Mouse (Mus musculus) hindbrain, embryonic 12.5 days (tissue): ENCODE data around the gene Zfp423. TPM values are rescaled to one million over a fixed set of nuclear protein-coding genes. Genes with fewer than 3 reads are reported as not detected.
"Not testable (repeated sequence)": the region's sequence is repeated elsewhere in the genome, so short reads cannot be mapped to it uniquely, and the experiment has no call there.

ENCODE experiments used
- ATAC-seq: fragments of 200-750 bp; cut with Nextera tagmentation; 2 replicates; pipeline ENCODE4 v1.8.0; 2017; ENCODE audit warnings: moderate TSS enrichment; ENCODE audit not compliant: low FRiP score
- H3K27ac ChIP-seq: fragments of 300-500 bp; sonication (generic); 2 replicates; pipeline ENCODE4 v1.5.1; 2016; ENCODE audit warnings: mild to moderate bottlenecking
- H3K27me3 ChIP-seq: fragments of 300-500 bp; sonication (generic); 2 replicates; pipeline ENCODE4 v1.6.1; 2016; ENCODE audit warnings: mild to moderate bottlenecking
- H3K36me3 ChIP-seq: fragments of 300-500 bp; sonication (generic); 2 replicates; pipeline ENCODE4 v1.6.1; 2016; ENCODE audit warnings: mild to moderate bottlenecking
- H3K4me1 ChIP-seq: fragments of 300-500 bp; sonication (generic); 2 replicates; pipeline ENCODE4 v1.6.1; 2016
- H3K4me2 ChIP-seq: fragments of 300-500 bp; sonication (generic); replicated peaks from 2 replicates; pipeline ENCODE4 v1.6.1; 2016; ENCODE audit warnings: mild to moderate bottlenecking
- H3K4me3 ChIP-seq: fragments of 300-500 bp; sonication (generic); 2 replicates; pipeline ENCODE4 v1.5.1; 2016; ENCODE audit warnings: mild to moderate bottlenecking
- H3K9ac ChIP-seq: fragments of 300-500 bp; sonication (generic); 2 replicates; pipeline ENCODE4 v1.6.1; 2016; ENCODE audit warnings: mild to moderate bottlenecking, moderate library complexity
- H3K9me3 ChIP-seq: fragments of 300-500 bp; sonication (generic); replicated peaks from 2 replicates; pipeline ENCODE4 v1.6.1; 2016; ENCODE audit warnings: mild to moderate bottlenecking
- WGBS: fragments of 180-500 bp; shearing (Covaris S2); methylation state at CpG from one replicate; pipeline ENCODE4 v1.1.7; 2016; 5-methylcytosine and 5-hydroxymethylcytosine counted together
- polyA plus RNA-seq: library from polyadenylated mRNA; unstranded; fragments of >200 nt; fragmentation: Nextera tagmentation; extraction: Ambion mirVana; gene quantifications from 2 replicates; pipeline ENCODE4 v1.2.1, GENCODE M21; 2016

Zfp423 gene
- polyA plus RNA-seq, 1 experiment from 2014 or later = 58.1 TPM

DNA sequence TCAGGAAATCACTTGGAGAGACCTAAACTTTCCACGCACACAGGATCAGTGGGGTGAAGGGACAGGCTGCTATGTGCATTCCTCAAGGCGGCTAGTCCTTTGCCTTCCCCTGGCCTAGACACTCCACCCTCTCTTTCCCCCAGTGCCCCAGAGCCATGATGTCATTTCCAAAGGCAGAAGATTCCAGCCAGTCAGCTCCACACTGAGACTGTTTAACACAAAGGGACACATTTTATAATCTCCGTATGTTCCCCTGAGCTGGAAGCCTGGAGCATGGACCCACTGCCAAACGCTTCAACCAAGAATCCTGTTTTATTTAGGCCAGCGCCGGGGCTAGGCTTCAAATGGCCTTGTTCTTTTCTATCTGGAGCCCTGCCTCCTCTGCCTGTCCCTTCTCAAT, 111.6 kb downstream of the Zfp423 start:
- Histone ChIP-seq H3K4me1 (peaks cover 9% of the 10 kb centered on the region), H3K27ac (no peak overlapping the region), H3K27me3 (no peaks in the 10 kb centered on the region), H3K4me2 (no peak overlapping the region), H3K4me3 (no peak overlapping the region), H3K9ac (no peak overlapping the region), H3K36me3 (0 out of 2 replicates have a peak, but pooled peaks cover 12% of the 10 kb centered on the region), H3K9me3 (no peaks in the 10 kb centered on the region)
- 75% methylated on average over 6 of the region's 6 CpGs for WGBS
- ATAC-seq = no peak

DNA sequence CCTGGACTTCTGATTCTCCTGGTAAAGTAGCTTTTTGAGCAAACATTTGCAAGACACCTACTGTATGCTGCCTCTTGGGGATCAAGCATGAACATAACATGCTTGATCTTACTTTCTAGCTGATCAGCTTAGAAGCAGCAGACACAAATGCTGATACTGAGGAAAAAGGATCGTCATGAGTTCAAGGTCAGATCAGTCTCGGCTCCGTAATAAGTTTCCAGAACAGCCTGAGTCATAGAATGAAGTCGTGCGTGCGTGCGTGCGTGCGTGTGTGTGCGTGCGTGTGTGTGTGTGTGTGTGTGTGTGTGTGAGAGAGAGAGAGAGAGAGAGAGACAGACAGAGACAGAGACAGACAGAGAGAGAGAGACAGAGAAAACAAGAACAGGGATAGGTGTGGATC, 117.3 kb downstream of the Zfp423 start:
- 84% methylated on average over 11 of the region's 11 CpGs for WGBS
- H3K9me3 ChIP-seq, H3K36me3 ChIP-seq, H3K4me3 ChIP-seq, H3K27me3 ChIP-seq, H3K4me2 ChIP-seq, H3K27ac ChIP-seq, H3K9ac ChIP-seq, ATAC-seq: not testable (repeated sequence)
- H3K4me1 ChIP-seq = peaks cover 19% of the 10 kb centered on the region

GRCm38 (mm10) chr8:87837266-87837665, 122.1 kb downstream of the Zfp423 start:
- Histone ChIP-seq H3K36me3 (no peaks in the 10 kb centered on the region), H3K4me1 (peaks cover 67% of the 10 kb centered on the region), H3K4me2 (peak overlapping the region; percentile 35), H3K9me3 (no peaks in the 10 kb centered on the region), H3K4me3 (no peak overlapping the region), H3K27me3 (no peaks in the 10 kb centered on the region), H3K27ac (peak overlapping the region; percentile 87), H3K9ac (0 out of 2 replicates have a peak overlapping the region, but pooled peaks have one; percentile 1)
- WGBS = 20% methylated on average over 4 of the region's 6 CpGs
- ATAC-seq = peak; percentile 58

GRCm38 (mm10) chr8:87836866-87837265, 122.5 kb downstream of the Zfp423 start:
- H3K4me2 ChIP-seq = peak overlapping the region; percentile 35
- no peaks in the 10 kb centered on the region for H3K27me3 ChIP-seq
- no peak overlapping the region for H3K4me3 ChIP-seq
- peak; percentile 88 for ATAC-seq
- no peaks in the 10 kb centered on the region for H3K36me3 ChIP-seq
- whole genome bisulfite sequencing = 1% methylated on average over 16 of the region's 16 CpGs
- 0 out of 2 replicates have a peak overlapping the region, but pooled peaks have one; percentile 1 for H3K9ac ChIP-seq
- H3K4me1 ChIP-seq = peaks cover 71% of the 10 kb centered on the region
- H3K9me3 ChIP-seq = no peaks in the 10 kb centered on the region
- peak overlapping the region; percentile 87 for H3K27ac ChIP-seq

DNA sequence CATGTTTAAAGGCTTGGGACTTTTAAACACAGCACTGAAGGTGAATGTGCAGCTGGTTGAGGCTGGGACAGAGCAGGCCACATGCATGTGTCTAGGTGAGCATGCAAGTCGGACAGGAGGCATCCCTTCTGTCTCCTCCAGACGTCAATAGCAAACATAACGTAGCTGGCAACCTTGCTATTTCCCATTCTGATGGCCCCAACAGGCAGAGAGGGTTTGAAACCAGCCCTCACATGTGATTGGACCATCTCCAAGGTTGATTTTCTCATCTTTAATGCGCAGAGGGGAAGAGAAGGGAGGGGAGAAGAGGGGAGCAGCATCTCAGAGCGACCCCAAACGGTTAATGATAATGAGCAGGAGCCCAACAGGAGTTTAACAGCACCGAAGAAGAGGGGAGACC, 123.5 kb downstream of the Zfp423 start:
- H3K4me2 ChIP-seq = peak overlapping the region; percentile 24; the same call in 1 of the 2 replicates
- 6% methylated on average over 7 of the region's 7 CpGs for WGBS

DNA sequence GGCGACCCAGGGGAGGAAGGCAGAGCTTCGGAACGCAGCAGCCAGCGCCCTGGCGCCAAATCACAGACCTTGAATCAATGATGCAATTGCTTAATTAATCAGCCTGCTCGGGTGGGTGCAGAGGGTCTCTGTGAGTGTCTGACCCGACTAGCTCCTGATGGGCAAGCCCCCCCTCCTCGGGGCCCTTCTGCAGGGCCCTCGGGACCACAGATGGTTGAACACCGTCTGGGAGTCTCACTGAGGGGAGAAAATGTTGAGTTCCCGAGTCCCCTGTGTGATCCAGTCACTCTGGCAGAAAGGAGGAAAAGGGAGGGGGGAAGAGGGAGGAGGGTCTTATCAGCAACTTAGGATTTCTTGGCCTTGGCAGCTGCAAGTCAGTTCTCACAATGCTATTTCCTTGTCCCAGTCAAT, 124.0 kb downstream of the Zfp423 start:
- WGBS = 4% methylated on average over 11 of the region's 11 CpGs
- no peaks in the 10 kb centered on the region for H3K27me3 ChIP-seq

More for the DNA sequence above, 123.5 kb downstream of the Zfp423 start:
- no peaks in the 10 kb centered on the region for H3K27me3 ChIP-seq
- ATAC-seq = no peak
- no peaks in the 10 kb centered on the region for H3K9me3 ChIP-seq
- peaks cover 77% of the 10 kb centered on the region for H3K4me1 ChIP-seq
- H3K4me3 ChIP-seq = no peak overlapping the region
- H3K9ac ChIP-seq = no peak overlapping the region
- peak overlapping the region; percentile 87 for H3K27ac ChIP-seq
- no peaks in the 10 kb centered on the region for H3K36me3 ChIP-seq

GRCm38 (mm10) chr8:87834656-87835055, 124.7 kb downstream of the Zfp423 start:
- Histone ChIP-seq H3K9me3 (no peaks in the 10 kb centered on the region), H3K36me3 (no peaks in the 10 kb centered on the region), H3K4me3 (no peak overlapping the region), H3K27me3 (no peaks in the 10 kb centered on the region), H3K9ac (no peak overlapping the region), H3K4me1 (peaks cover 87% of the 10 kb centered on the region), H3K4me2 (0 out of 2 replicates have a peak overlapping the region, but pooled peaks have one; percentile 23), H3K27ac (peak overlapping the region; percentile 87)
- WGBS = 6% methylated on average over 5 of the region's 5 CpGs
- no peak for ATAC-seq

More for the DNA sequence above, 124.0 kb downstream of the Zfp423 start:
- ATAC-seq = no peak; the same call in 1 of the 2 replicates
- Histone ChIP-seq H3K4me2 (peak overlapping the region; percentile 23), H3K27ac (peak overlapping the region; percentile 87), H3K36me3 (no peaks in the 10 kb centered on the region), H3K4me3 (no peak overlapping the region), H3K9me3 (no peaks in the 10 kb centered on the region), H3K9ac (no peak overlapping the region), H3K4me1 (peaks cover 82% of the 10 kb centered on the region)

GRCm38 (mm10) chr8:87833841-87834620, 125.4 kb downstream of the Zfp423 start:
- peak overlapping the region; percentile 87 for H3K27ac ChIP-seq
- no peaks in the 10 kb centered on the region for H3K9me3 ChIP-seq
- no peaks in the 10 kb centered on the region for H3K27me3 ChIP-seq
- no peak for ATAC-seq
- no peak overlapping the region for H3K4me3 ChIP-seq
- H3K9ac ChIP-seq = 0 out of 2 replicates have a peak overlapping the region, but pooled peaks have one; percentile 18
- WGBS = 15% methylated on average over 12 of the region's 12 CpGs
- no peaks in the 10 kb centered on the region for H3K36me3 ChIP-seq
- peaks cover 87% of the 10 kb centered on the region for H3K4me1 ChIP-seq
- H3K4me2 ChIP-seq = 0 out of 2 replicates have a peak overlapping the region, but pooled peaks have one; percentile 8

- no peak for ATAC-seq
- Histone ChIP-seq H3K9me3 (no peaks in the 10 kb centered on the region), H3K36me3 (no peaks in the 10 kb centered on the region), H3K27ac (peak overlapping the region; percentile 87), H3K27me3 (no peaks in the 10 kb centered on the region), H3K4me1 (peaks cover 84% of the 10 kb centered on the region), H3K9ac (0 out of 2 replicates have a peak overlapping the region, but pooled peaks have one; percentile 18), H3K4me3 (no peak overlapping the region), H3K4me2 (0 out of 2 replicates have a peak overlapping the region, but pooled peaks have one; percentile 21)
- WGBS = 16% methylated on average over 13 of the region's 13 CpGs
Measured at GRCm38 (mm10) chr8:87833339-87833738, 126.1 kb downstream of the Zfp423 start.

DNA sequence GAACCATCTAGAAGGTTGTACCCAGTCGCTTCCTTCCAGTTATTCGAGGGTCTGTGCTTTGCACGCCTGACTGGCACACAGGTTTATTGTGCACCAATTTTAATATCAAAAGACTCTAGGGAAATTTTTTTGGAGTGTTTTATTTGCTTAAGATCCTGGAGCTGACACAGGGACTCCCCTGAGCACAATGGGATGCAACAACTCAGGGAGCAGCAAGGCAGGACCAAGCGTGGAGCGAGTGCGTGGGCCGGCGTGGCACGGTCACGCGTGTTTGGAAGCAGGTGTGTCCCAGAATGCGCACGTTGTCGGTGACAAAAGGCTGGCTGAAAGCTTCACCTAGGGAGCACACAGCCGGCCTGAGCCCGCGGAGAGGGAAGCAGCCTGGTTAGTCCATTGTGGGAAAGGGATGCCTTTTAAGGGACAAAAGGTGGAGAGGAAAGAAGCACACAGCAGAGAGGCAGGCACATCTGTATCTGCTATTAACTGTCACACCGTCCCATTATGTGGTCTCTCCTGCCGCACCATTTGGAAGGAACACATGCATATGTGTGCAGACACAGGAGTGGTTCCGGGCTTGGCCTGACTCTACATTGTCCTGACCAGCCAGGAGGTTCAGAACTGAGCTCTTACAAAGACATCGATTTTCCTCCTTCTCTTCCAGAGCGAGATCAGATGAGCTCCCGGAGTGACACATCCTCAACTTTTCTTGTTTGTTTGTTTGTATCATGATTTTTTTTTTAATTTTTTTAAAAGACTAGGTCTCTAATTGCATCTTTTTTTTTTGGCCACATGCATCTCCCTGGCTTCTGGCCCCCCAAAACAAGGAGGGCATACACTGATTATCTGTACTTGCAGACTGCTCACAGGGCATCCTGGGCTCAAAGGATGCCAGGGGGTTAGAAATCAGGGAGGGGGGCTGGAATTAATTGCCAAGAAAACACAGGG, 126.7 kb downstream of the Zfp423 start:
- WGBS = 11% methylated on average over 23 of the region's 23 CpGs
- peak overlapping the region; percentile 87 for H3K27ac ChIP-seq
- H3K4me1 ChIP-seq = peaks cover 78% of the 10 kb centered on the region
- H3K9ac ChIP-seq = no peak overlapping the region
- no peaks in the 10 kb centered on the region for H3K9me3 ChIP-seq
- H3K36me3 ChIP-seq = no peaks in the 10 kb centered on the region
- 0 out of 2 replicates have a peak overlapping the region, but pooled peaks have one; percentile 21 for H3K4me2 ChIP-seq
- ATAC-seq = no peak
- H3K4me3 ChIP-seq = no peak overlapping the region
- no peaks in the 10 kb centered on the region for H3K27me3 ChIP-seq

DNA sequence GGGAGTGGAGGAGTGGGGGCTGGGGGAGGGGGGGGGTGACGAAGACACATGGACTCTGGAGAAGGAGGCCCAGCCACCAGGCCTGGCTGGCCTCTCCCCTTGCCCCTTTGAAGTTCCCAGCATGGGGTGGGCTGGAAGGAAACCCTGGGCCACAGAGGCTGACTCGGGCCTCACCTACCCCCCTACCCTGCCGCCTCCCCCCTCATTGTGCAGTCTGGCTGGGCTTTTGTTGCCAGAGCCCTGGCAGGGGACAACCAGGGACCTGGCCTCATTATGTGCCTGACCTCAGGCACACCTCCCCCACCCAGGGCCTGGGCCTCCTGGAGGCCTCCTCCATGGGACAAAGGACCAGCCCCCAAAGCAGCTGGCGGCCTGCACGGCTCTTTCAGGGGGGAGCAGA, 127.8 kb downstream of the Zfp423 start:
- WGBS = 6% methylated on average over 5 of the region's 5 CpGs
- no peaks in the 10 kb centered on the region for H3K36me3 ChIP-seq
- H3K9ac ChIP-seq = peak overlapping the region; percentile 18; the same call in 1 of the 2 replicates
- no peaks in the 10 kb centered on the region for H3K27me3 ChIP-seq
- peaks cover 69% of the 10 kb centered on the region for H3K4me1 ChIP-seq
- no peaks in the 10 kb centered on the region for H3K9me3 ChIP-seq
- H3K4me3 ChIP-seq = no peak overlapping the region
- no peak overlapping the region; the same call in 1 of the 2 replicates for H3K4me2 ChIP-seq
- peak; percentile 52 for ATAC-seq
- peak overlapping the region; percentile 87 for H3K27ac ChIP-seq

DNA sequence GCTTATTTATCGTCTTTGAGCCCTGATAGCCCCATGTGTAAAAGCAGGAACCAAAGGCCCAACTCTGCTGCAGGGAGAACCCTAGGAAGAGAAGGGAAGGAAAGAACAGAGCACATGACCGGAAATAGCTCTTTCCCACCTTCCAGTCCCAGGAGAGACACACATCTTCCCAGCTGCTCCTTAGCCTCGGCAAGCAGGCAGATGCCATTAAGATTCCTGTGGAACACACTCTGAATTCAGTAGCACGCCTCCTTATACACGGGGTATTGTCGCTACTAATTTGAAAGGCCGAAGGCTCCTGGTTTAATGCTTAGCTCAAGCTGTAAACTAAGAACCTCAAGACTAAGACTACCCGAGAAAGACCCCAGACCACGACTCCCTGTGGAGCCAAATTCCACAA, 128.3 kb downstream of the Zfp423 start:
- H3K4me3 ChIP-seq = no peak overlapping the region
- peak overlapping the region; percentile 87 for H3K27ac ChIP-seq
- H3K27me3 ChIP-seq = no peaks in the 10 kb centered on the region
- 4% methylated on average over 9 of the region's 9 CpGs for WGBS
- no peak overlapping the region for H3K4me2 ChIP-seq
- H3K9me3 ChIP-seq = no peaks in the 10 kb centered on the region
- 0 out of 2 replicates have a peak overlapping the region, but pooled peaks have one; percentile 18 for H3K9ac ChIP-seq
- H3K36me3 ChIP-seq = no peaks in the 10 kb centered on the region
- H3K4me1 ChIP-seq = peaks cover 66% of the 10 kb centered on the region
- peak; percentile 7 for ATAC-seq
